Mouse (Mus musculus): Measurements from ENCODE around the gene Edar. TPM values are rescaled to one million over a fixed set of nuclear protein-coding genes. Genes with fewer than 3 reads are reported as not detected.
"Not testable (repeated sequence)": the region's sequence is repeated elsewhere in the genome, so short reads cannot be mapped to it uniquely, and the experiment has no call there.

The Edar gene
- total RNA-seq (2014; rRNA removed) (under 0.01 TPM in 1 of 2 replicates, not detected in the other), polyA plus RNA-seq (2012; rRNA removed) (0.05 TPM in 1 of 2 replicates, not detected in the other)

GRCm38 (mm10) chr10:58675533-58675932, at the start of gene Edar:
Gene Edar (minus strand): TSS chr10:58675654.
- H3K9ac ChIP-seq (ENCODE audit: low read depth, low read length), result peak within 1 kb of the TSS; percentile 46
- H3K79me2 ChIP-seq (ENCODE audit: control insufficient read depth, insufficient read depth, low read length), result no peaks in the 10 kb centered on the region
- no peak for TF ChIP-seq POLR2A (IDR thresholded peaks at IDR 0.05; ENCODE audit: extremely low read depth, insufficient read depth, low read length)
- TF ChIP-seq CTCF (IDR thresholded peaks at IDR 0.05; ENCODE audit: low read depth, low read length), result peak; percentile 82
- H3K27me3 ChIP-seq (ENCODE audit: control insufficient read depth, insufficient read depth, low read length), result no peaks in the 10 kb centered on the region; the same call in 1 of the 2 replicates
- peak; percentile 14 for DNase-seq (ENCODE audit: extremely low read depth, low read depth, low spot score)
- H3K27ac ChIP-seq (replicated peaks; ENCODE audit: insufficient read depth, low read depth, low read length), result no peak within 1 kb of the TSS
- peak within 1 kb of the TSS; percentile 43 for H3K4me3 ChIP-seq (ENCODE audit: insufficient read depth, low read depth, low read length)
- WGBS, result 3% methylated on average over 20 of the region's 20 CpGs
- no peaks in the 10 kb centered on the region for H3K36me3 ChIP-seq (ENCODE audit: control insufficient read depth, insufficient read depth, low read length)
- no peaks in the 10 kb centered on the region for H3K4me1 ChIP-seq (ENCODE audit: control insufficient read depth, insufficient read depth, low read length)

DNA sequence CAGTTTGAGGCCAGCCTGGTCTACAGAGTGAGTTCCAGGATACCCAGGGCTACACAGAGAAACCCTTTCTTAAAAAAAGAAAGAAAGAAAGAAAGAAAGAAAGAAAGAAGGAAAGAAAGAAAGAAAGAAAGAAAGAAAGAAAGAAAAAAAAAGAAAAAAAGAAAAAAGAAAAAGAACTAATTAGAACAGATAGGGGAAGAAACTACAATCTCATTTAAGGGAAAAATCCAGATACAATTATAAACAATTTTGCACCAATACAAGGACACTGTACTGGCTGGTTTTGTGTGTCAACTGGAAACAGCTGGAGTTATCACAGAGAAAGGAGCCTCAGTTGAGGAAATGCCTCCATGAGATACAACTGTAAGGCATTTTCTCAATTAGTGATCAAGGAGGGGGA, 42.7 kb upstream of the Edar start, which contains the start of gene Gm17542:
TSS of gene Gm17542 (minus strand) at position 101 of the 400 bp plus-strand sequence.
- not testable (repeated sequence) for H3K79me2 ChIP-seq (ENCODE audit: control insufficient read depth, insufficient read depth, low read length); DNase-seq (ENCODE audit: extremely low read depth, low read depth, low spot score); H3K36me3 ChIP-seq (ENCODE audit: control insufficient read depth, insufficient read depth, low read length); H3K4me3 ChIP-seq (ENCODE audit: insufficient read depth, low read depth, low read length); H3K27ac ChIP-seq (replicated peaks; ENCODE audit: insufficient read depth, low read depth, low read length); H3K9ac ChIP-seq (ENCODE audit: low read depth, low read length); H3K27me3 ChIP-seq (ENCODE audit: control insufficient read depth, insufficient read depth, low read length); H3K4me1 ChIP-seq (ENCODE audit: control insufficient read depth, insufficient read depth, low read length)

DNA sequence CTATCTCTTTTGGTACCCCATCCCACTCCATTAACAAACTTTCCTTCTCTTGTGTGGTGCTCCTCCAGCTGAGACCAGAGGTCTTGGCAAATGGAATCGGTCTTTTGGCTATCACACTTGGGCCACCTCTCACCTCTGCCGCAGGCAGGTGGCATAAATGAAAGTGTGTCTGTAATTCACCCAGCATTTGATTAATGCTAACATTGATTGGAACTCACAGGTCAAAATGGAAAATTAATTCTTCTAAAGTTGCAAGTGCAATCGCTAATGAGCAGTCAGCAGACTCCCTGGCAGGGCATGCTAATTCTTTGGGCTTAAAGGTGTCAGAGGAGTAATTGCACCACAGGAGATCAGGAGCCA, 39.3 kb upstream of the Edar start:
- no peak overlapping the region for H3K9ac ChIP-seq (ENCODE audit: low read depth, low read length)
- 59% methylated on average over 3 of the region's 3 CpGs for WGBS
- DNase-seq (ENCODE audit: extremely low read depth, low read depth, low spot score), result no peak

GRCm38 (mm10) chr10:58713855-58714788, 38.7 kb upstream of the Edar start:
- no peak overlapping the region for H3K4me3 ChIP-seq (ENCODE audit: insufficient read depth, low read depth, low read length)
- no peaks in the 10 kb centered on the region for H3K27me3 ChIP-seq (ENCODE audit: control insufficient read depth, insufficient read depth, low read length)
- H3K9ac ChIP-seq (ENCODE audit: low read depth, low read length), result no peak overlapping the region
- TF ChIP-seq CTCF (IDR thresholded peaks at IDR 0.05; ENCODE audit: low read depth, low read length), result no peak
- TF ChIP-seq POLR2A (IDR thresholded peaks at IDR 0.05; ENCODE audit: extremely low read depth, insufficient read depth, low read length), result no peak
- no peaks in the 10 kb centered on the region for H3K79me2 ChIP-seq (ENCODE audit: control insufficient read depth, insufficient read depth, low read length)
- no peaks in the 10 kb centered on the region for H3K36me3 ChIP-seq (ENCODE audit: control insufficient read depth, insufficient read depth, low read length)
- no peak for DNase-seq (ENCODE audit: extremely low read depth, low read depth, low spot score)
- no peaks in the 10 kb centered on the region for H3K4me1 ChIP-seq (ENCODE audit: control insufficient read depth, insufficient read depth, low read length)
- 37% methylated on average over 24 of the region's 24 CpGs for WGBS
- H3K27ac ChIP-seq (replicated peaks; ENCODE audit: insufficient read depth, low read depth, low read length), result no peak overlapping the region

More for the DNA sequence above, 39.3 kb upstream of the Edar start:
- Histone ChIP-seq H3K79me2 (ENCODE audit: control insufficient read depth, insufficient read depth, low read length) (no peaks in the 10 kb centered on the region), H3K36me3 (ENCODE audit: control insufficient read depth, insufficient read depth, low read length) (no peaks in the 10 kb centered on the region), H3K27me3 (ENCODE audit: control insufficient read depth, insufficient read depth, low read length) (no peaks in the 10 kb centered on the region), H3K4me3 (ENCODE audit: insufficient read depth, low read depth, low read length) (no peak overlapping the region), H3K4me1 (ENCODE audit: control insufficient read depth, insufficient read depth, low read length) (no peaks in the 10 kb centered on the region), H3K27ac (replicated peaks; ENCODE audit: insufficient read depth, low read depth, low read length) (no peak overlapping the region)
- no peak for TF ChIP-seq CTCF (IDR thresholded peaks at IDR 0.05; ENCODE audit: low read depth, low read length)
- TF ChIP-seq POLR2A (IDR thresholded peaks at IDR 0.05; ENCODE audit: extremely low read depth, insufficient read depth, low read length), result no peak

DNA sequence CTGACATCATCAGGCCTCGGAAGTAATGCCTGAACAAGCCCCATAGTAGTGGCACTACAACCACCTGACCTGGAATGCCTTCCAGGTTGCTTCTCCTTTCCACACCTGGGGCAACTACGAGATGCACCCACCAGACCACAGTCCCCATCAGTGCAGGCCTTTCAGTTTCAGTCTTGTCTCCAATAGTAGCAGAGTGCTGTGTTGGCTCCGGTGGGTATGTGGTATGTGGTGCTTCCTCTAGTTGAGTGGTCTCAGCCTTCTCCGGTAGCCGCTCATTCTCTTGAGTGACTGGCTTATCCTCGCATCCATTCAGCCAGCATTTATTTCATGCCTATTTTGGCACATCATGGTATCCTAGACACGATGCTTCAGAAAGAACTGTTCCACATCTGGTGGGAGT, 37.8 kb upstream of the Edar start:
- DNase-seq (ENCODE audit: extremely low read depth, low read depth, low spot score), result no peak
- WGBS, result 91% methylated on average over 7 of the region's 7 CpGs

GRCm38 (mm10) chr10:58709021-58709420, 33.6 kb upstream of the Edar start:
- H3K36me3 ChIP-seq (ENCODE audit: control insufficient read depth, insufficient read depth, low read length), result no peaks in the 10 kb centered on the region
- no peak overlapping the region for H3K27ac ChIP-seq (replicated peaks; ENCODE audit: insufficient read depth, low read depth, low read length)
- no peak overlapping the region for H3K9ac ChIP-seq (ENCODE audit: low read depth, low read length)
- DNase-seq (ENCODE audit: extremely low read depth, low read depth, low spot score), result peak; percentile 26
- H3K4me3 ChIP-seq (ENCODE audit: insufficient read depth, low read depth, low read length), result no peak overlapping the region
- no peaks in the 10 kb centered on the region for H3K79me2 ChIP-seq (ENCODE audit: control insufficient read depth, insufficient read depth, low read length)
- TF ChIP-seq POLR2A (IDR thresholded peaks at IDR 0.05; ENCODE audit: extremely low read depth, insufficient read depth, low read length) (no peak), CTCF (IDR thresholded peaks at IDR 0.05; ENCODE audit: low read depth, low read length) (no peak)
- WGBS, result 82% methylated on average over 4 of the region's 4 CpGs
- no peaks in the 10 kb centered on the region for H3K4me1 ChIP-seq (ENCODE audit: control insufficient read depth, insufficient read depth, low read length)
- no peaks in the 10 kb centered on the region for H3K27me3 ChIP-seq (ENCODE audit: control insufficient read depth, insufficient read depth, low read length)

More for the DNA sequence above, 37.8 kb upstream of the Edar start:
- TF ChIP-seq CTCF (IDR thresholded peaks at IDR 0.05; ENCODE audit: low read depth, low read length) (no peak), POLR2A (IDR thresholded peaks at IDR 0.05; ENCODE audit: extremely low read depth, insufficient read depth, low read length) (no peak)
- Histone ChIP-seq H3K27ac (replicated peaks; ENCODE audit: insufficient read depth, low read depth, low read length) (no peak overlapping the region), H3K27me3 (ENCODE audit: control insufficient read depth, insufficient read depth, low read length) (no peaks in the 10 kb centered on the region), H3K9ac (ENCODE audit: low read depth, low read length) (no peak overlapping the region), H3K79me2 (ENCODE audit: control insufficient read depth, insufficient read depth, low read length) (no peaks in the 10 kb centered on the region), H3K4me3 (ENCODE audit: insufficient read depth, low read depth, low read length) (no peak overlapping the region), H3K36me3 (ENCODE audit: control insufficient read depth, insufficient read depth, low read length) (no peaks in the 10 kb centered on the region), H3K4me1 (ENCODE audit: control insufficient read depth, insufficient read depth, low read length) (no peaks in the 10 kb centered on the region)

Data from liver, adult 2 months (tissue).